Mouse (Mus musculus): ENCODE measurements around the gene Mthfr.

Mthfr gene

DNA sequence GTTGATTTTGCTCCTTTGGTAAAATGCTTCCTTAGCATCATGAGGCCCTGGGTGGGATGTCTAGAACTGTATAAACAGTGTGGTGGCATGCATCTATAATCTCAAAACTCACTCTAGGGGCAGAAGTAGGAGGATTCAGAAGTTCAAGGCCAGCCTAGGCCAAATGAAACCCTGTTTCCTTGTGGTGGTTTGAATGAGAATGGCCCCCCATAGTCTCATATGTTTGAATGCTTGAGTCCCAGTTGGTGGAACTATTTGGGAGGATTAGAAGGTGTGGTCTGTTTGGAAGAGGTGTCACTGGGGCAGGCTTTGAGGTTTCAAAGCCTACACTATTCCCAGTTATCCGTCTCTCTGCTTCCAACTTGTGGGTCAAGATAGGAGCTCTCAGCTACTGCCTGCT is 52.3 kb downstream of the Mthfr start:
- no peak for DNase-seq

- DNase-seq = no peak
Observed at GRCm38 (mm10) chr4:148092551-148093271, 53.8 kb downstream of the Mthfr start.

DNA sequence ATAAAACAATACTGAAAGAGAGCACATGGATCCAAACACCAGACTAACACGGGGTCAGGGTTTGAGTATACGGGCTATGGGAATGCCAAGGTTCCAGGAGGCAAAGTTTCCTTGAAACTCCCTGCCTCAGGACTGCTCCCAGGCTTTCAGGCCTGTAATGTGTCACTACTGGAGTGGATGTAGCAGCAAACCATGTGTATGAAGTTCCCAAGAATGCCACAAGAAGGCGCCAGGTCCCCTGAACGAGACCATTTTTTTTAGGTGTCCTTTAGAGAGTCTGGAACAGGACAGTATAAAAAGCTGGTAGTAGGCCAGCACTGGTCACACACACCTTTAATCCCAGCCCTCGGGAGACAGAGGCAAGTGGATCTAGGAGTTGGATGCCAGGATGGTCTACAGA is 55.3 kb downstream of the Mthfr start:
- no peak for DNase-seq

DNA sequence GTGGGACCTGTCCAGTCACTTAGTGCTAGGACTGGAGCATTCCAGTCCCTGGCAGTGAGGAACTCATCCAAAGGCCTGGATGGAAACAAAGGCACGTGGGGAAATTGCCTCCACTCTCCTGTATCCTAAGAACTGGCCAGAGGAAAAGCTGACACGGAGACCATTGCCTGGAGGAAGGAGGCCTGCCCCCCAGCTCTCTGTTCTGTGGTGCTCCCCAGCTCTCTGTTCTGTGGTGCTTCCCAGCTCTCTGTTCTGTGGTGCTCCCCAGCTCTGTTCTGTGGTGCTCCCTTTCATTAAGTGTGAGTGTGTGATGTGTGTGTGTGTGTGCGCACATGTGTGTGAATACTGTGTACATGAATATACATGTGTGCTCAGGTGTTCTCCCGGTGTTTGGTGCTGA is 56.2 kb downstream of the Mthfr start:
- DNase-seq = no peak

GRCm38 (mm10) chr4:148097936-148098335 is 59.1 kb downstream of the Mthfr start:
- DNase-seq = no peak

DNA sequence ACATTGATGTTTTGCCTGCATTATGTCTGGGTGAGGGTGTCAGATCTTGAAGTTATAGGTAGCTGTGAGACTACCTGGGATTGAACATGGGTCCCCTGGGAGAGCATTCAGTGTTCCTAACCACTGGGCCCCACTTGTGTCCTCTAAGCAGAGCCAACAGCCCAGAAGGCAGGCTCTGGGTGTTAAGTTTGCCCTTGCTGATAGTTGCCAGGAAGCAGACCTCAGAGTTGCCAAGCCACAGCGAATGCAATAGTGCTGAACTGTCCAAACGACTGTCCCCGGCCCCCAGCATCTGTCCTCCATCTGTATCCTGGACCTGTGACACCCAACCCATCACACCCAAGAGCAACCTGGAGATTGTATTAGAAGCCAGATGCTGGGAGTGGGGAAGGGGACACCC is 59.8 kb downstream of the Mthfr start:
- no peak for DNase-seq

GRCm38 (mm10) chr4:148101801-148102527 is 63.1 kb downstream of the Mthfr start:
- DNase-seq = peak; percentile 59

- DNase-seq = no peak
Observed at GRCm38 (mm10) chr4:148104146-148104545, 65.3 kb downstream of the Mthfr start.

DNA sequence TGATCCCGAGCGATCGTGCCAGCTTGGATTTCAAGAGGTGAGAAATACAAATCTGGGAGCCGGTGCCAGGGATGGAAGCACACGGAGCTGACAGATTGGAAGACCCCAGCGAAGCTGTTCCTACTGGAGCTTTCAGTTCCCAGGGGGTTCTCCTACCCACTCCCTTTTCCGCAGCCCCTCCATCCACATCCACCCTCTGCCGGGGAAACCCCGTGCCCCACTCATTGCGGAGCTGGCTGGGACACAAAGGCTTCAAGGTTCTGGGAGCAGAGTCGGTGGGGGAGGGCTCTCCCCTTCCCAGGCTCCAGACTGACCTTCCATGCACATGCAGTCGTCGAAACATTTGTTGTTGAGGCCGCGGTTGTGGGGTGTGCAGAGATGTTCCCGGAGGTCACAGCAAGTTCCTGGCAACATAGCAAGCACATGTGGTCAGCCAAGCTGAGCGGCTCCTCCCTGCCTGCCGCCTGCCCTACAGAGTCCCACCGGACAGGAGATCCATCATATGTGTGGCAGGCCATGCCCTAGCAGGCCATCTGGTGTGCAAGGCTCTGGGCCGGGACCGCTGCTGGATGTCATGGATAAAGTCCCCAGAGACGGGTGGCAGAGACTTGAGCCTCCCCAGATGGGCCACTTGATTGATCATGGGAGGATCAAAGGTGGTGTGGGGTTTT is 68.9 kb downstream of the Mthfr start:
- no peak for DNase-seq

GRCm38 (mm10) chr4:148108565-148109100 is 69.8 kb downstream of the Mthfr start:
- DNase-seq = no peak
